Mouse (Mus musculus): ENCODE data around the gene Skint6.
"Not testable (repeated sequence)": the region's sequence is repeated elsewhere in the genome, so short reads cannot be mapped to it uniquely, and the experiment has no call there.

Skint6 gene

DNA sequence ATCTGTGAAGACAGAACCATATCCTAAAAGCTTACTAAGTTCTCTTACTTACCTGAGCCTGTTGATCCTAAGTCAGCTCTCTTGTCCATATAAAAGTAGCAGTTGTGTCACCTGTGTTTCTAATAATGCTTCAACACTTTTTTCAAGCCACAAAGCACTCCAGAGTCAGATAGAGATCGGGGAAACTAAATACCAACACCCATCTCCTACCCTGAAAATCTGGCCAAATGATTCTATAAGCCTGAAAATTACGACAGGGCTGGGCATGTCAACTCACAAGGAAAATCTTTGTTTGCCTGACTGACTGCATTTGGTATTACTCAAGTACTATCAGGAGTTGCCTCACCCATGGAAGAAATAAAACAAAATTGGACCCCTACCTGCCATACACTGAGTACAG is at the start of gene Skint6:
Gene Skint6, minus strand, starts transcription at position 101 of the 400 bp plus-strand sequence.
- DNase-seq (ENCODE audit: low spot score): no peak

GRCm38 (mm10) chr4:113320911-113321310 is 34.1 kb upstream of the Skint6 start:
- DNase-seq (ENCODE audit: low spot score): no peak

DNA sequence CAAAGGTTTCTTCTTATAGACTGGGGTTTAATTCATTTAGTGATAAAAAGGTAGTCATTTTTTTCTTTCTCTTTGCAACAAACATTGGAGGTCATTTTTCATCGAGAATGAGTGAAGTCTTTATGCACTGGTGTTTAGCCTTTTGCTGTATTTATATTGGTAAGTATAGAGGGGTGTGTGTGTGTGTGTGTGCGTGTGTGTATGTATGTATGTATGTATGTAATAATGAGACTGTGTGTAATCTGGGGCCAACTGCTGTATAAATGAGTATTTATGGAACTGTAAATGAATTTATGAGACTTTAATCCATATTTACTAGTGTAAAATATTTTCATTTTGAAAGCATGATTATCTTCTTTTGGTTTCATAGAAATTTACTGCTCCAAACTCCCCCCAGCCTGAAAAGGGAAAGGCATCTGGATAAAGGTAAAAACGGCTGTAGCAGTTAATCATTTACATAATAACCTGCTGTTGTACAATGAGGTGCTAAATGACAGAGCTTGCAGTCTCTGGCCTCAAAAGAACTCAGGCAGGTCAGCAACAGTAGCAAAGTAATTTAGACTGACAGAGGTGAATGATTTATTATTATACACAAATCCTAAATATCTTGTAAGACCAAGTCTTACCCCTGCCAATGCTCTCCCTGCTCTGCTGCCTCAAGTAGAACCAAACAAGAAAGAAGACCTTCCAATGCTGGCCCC is 15.2 kb upstream of the Skint6 start:
- no peak for DNase-seq (ENCODE audit: low spot score)

- DNase-seq (ENCODE audit: low spot score): peak; percentile 52
Measured at GRCm38 (mm10) chr4:113263363-113264060, 23.3 kb downstream of the Skint6 start.

DNA sequence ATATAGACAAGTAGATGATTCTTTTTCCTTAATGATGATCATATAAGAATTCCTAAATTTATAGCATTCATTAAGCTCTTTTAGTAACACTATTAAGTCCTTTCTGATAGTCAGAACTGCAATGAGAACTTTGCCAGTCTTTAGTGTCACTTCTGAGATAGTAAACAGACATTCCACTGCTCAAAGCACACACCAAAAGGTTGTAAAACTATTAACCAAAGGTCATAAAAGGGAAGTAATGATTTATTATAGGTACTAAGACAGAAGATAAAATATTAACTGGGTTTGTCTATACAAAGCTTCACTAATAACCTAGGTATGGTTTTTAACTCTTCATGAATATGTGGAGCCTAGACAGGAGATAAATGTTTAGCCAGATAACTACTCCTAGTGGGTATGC is 41.0 kb downstream of the Skint6 start:
- no peak for DNase-seq (ENCODE audit: low spot score)

DNA sequence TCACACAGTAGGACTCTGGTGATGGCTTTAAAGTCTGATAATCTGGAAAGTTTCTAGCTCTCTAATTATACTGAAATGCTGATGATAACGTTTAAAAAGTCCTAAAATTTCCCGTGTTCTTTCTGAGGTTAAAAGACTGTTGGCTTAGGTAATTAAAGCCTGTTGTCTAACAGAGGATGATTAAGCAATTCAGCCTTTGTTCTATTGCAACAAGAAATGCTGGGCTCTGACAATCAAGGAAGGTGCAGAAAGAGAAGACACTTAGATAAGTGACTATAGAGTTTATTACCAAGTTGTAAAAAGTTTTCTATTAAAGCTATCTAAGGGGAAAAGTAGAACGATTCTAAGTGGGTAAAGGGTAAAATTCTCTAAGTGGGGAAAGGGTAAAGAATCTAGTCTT is 219.2 kb downstream of the Skint6 start:
- DNase-seq (ENCODE audit: low spot score): no peak

DNA sequence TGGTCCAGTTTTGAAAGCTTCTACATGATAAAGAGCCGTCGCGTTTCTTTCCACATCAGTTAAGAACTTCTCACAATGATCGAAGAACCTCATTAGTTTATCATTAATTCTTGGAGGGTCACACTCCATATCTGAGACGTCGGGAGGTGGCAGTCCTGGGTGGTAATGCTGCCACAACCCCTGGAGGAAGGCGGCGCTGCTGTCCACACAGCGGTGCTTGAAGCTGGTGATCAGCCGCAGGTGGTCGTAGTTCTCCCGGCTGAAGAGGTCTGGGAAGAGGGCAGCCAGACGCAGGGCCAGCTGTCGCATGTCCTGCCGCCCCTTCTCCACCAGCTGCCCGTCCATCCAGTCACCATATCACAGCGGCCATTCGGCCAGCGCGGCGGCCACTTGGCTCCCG is 307.6 kb downstream of the Skint6 start:
- DNase-seq (ENCODE audit: low spot score): not testable (repeated sequence)

DNA sequence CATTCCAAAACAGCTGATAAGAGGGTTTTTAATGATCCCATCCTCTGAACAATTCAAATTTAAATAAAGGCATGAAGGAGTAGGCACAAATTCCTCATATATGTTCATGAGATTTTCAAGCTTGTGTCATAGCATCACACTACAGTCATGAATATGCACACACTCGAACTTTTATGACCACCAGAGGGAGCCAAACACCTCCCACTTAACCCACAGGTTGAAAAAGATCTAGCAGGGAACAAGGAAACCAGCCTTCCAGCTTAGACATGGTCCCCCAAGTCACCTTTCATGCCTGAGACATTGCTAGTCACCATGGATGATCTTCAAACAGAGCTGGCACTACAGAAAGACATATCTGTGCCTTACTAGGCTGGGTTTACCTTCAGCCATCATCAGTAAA is 496.1 kb downstream of the Skint6 start:
- no peak for DNase-seq (ENCODE audit: low spot score)

GRCm38 (mm10) chr4:112774766-112775165 is 512.0 kb downstream of the Skint6 start, which contains the start of gene Skint10:
Skint10 (minus strand) TSS chr4:112774866.
- DNase-seq (ENCODE audit: low spot score): no peak
